Mouse (Mus musculus) liver, adult 2 months (tissue): ENCODE results near the gene Slc16a8. TPM values are rescaled to one million over a fixed set of nuclear protein-coding genes. Genes with fewer than 3 reads are reported as not detected.

ENCODE experiments used
- DNase-seq: peaks from one replicate; pipeline ENCODE4 v3.0.0-alpha.2; 2011; ENCODE audit warnings: low read depth, low spot score; ENCODE audit errors: extremely low read depth
- H3K27ac ChIP-seq: fragments of 200-500 bp; replicated peaks from 2 replicates; pipeline ENCODE4 v1.5.1; 2012; ENCODE audit warnings: low read depth, mild to moderate bottlenecking, control low read depth, inconsistent platforms, low read length; ENCODE audit not compliant: insufficient read depth
- H3K27me3 ChIP-seq: fragments of 200-500 bp; 2 replicates; pipeline ENCODE4 v1.6.1; 2012; ENCODE audit warnings: mild to moderate bottlenecking, moderate library complexity, low read length, inconsistent platforms; ENCODE audit not compliant: control insufficient read depth, insufficient read depth
- H3K36me3 ChIP-seq: fragments of 200-500 bp; 2 replicates; pipeline ENCODE4 v1.6.1; 2012; ENCODE audit warnings: low read length, inconsistent platforms; ENCODE audit not compliant: control insufficient read depth, insufficient read depth
- H3K4me1 ChIP-seq: fragments of 200-500 bp; 2 replicates; pipeline ENCODE4 v1.6.1; 2011; ENCODE audit warnings: low read length; ENCODE audit not compliant: control insufficient read depth, insufficient read depth
- H3K4me3 ChIP-seq: fragments of 200-500 bp; 2 replicates; pipeline ENCODE4 v1.5.1; 2011; ENCODE audit warnings: low read depth, mild to moderate bottlenecking, control low read depth, low read length, moderate library complexity; ENCODE audit not compliant: insufficient read depth
- H3K79me2 ChIP-seq: fragments of 200-500 bp; 2 replicates; pipeline ENCODE4 v1.6.1; 2012; ENCODE audit warnings: inconsistent platforms, mild to moderate bottlenecking, low read length, moderate library complexity; ENCODE audit not compliant: control insufficient read depth, insufficient read depth
- H3K9ac ChIP-seq: fragments of 200-500 bp; 2 replicates; pipeline ENCODE4 v1.6.1; 2012; ENCODE audit warnings: low read depth, mild to moderate bottlenecking, control low read depth, inconsistent platforms, low read length
- CTCF ChIP-seq: fragments of 200-500 bp; IDR thresholded peaks from 2 replicates; pipeline ENCODE4 v1.5.1; 2011; ENCODE audit warnings: low read depth, low read length, control low read depth
- POLR2A ChIP-seq: fragments of 200-500 bp; IDR thresholded peaks from 2 replicates; pipeline ENCODE4 v1.6.1; 2011; ENCODE audit warnings: low read length, control low read depth; ENCODE audit not compliant: insufficient read depth; ENCODE audit errors: extremely low read depth
- WGBS: fragments of 180-500 bp; shearing (Covaris S2); methylation state at CpG from one replicate; pipeline ENCODE4 v1.1.7; 2018; 5-methylcytosine and 5-hydroxymethylcytosine counted together
- polyA plus RNA-seq: library from polyadenylated mRNA; depleted of rRNA; stranded (reverse); fragments of >200 nt; gene quantifications from 2 replicates; pipeline ENCODE4 v1.2.3, GENCODE M21; 2012
- total RNA-seq: library from RNA; depleted of rRNA; stranded (reverse); fragments of >200 nt; gene quantifications from 2 replicates; pipeline ENCODE4 v1.2.3, GENCODE M21; 2014

The Slc16a8 gene
- total and polyA plus RNA-seq, 2 experiments: not detected

- Histone ChIP-seq H3K4me3 (no peak overlapping the region), H3K27me3 (no peaks in the 10 kb centered on the region), H3K9ac (no peak overlapping the region), H3K79me2 (no peaks in the 10 kb centered on the region), H3K4me1 (no peaks in the 10 kb centered on the region), H3K36me3 (peaks cover 2% of the 10 kb centered on the region; the same call in 1 of the 2 replicates), H3K27ac (no peak overlapping the region)
- no peak for DNase-seq
- 95% methylated on average over 12 of the region's 12 CpGs for WGBS
- TF ChIP-seq POLR2A (no peak), CTCF (no peak)
Observed at GRCm38 (mm10) chr15:79289441-79289840, 34.9 kb upstream of the Slc16a8 start.

- H3K79me2 ChIP-seq: no peaks in the 10 kb centered on the region
- H3K27ac ChIP-seq: no peak overlapping the region
- TF ChIP-seq POLR2A: no peak
- no peak for TF ChIP-seq CTCF
- H3K9ac ChIP-seq: no peak overlapping the region
- DNase-seq: no peak
- H3K27me3 ChIP-seq: no peaks in the 10 kb centered on the region
- no peaks in the 10 kb centered on the region for H3K4me1 ChIP-seq
- no peak overlapping the region for H3K4me3 ChIP-seq
- peaks cover 2% of the 10 kb centered on the region; the same call in 1 of the 2 replicates for H3K36me3 ChIP-seq
- WGBS: 73% methylated on average over 3 of the region's 3 CpGs
Observed at GRCm38 (mm10) chr15:79288387-79288786, 33.8 kb upstream of the Slc16a8 start.

GRCm38 (mm10) chr15:79287091-79287490 lies 32.5 kb upstream of the Slc16a8 start:
- no peak for DNase-seq
- Histone ChIP-seq H3K36me3 (no peaks in the 10 kb centered on the region; the same call in 1 of the 2 replicates), H3K27me3 (no peaks in the 10 kb centered on the region), H3K27ac (no peak overlapping the region), H3K79me2 (no peaks in the 10 kb centered on the region), H3K9ac (no peak overlapping the region), H3K4me3 (no peak overlapping the region), H3K4me1 (no peaks in the 10 kb centered on the region)
- TF ChIP-seq CTCF (no peak), POLR2A (no peak)
- 96% methylated on average over 7 of the region's 7 CpGs for WGBS

GRCm38 (mm10) chr15:79286141-79286540 lies 31.6 kb upstream of the Slc16a8 start:
- no peaks in the 10 kb centered on the region; the same call in 1 of the 2 replicates for H3K36me3 ChIP-seq
- no peaks in the 10 kb centered on the region for H3K4me1 ChIP-seq
- TF ChIP-seq POLR2A (no peak), CTCF (no peak)

GRCm38 (mm10) chr15:79285399-79285798 lies 30.8 kb upstream of the Slc16a8 start, which contains the start of gene Baiap2l2:
Gene Baiap2l2, minus strand, starts transcription at chr15:79285537.
- peak; percentile 8 for DNase-seq
- Histone ChIP-seq H3K4me3 (no peak within 1 kb of the TSS), H3K9ac (no peak within 1 kb of the TSS), H3K36me3 (no peaks in the 10 kb centered on the region; the same call in 1 of the 2 replicates), H3K4me1 (no peaks in the 10 kb centered on the region), H3K27ac (no peak within 1 kb of the TSS), H3K79me2 (no peaks in the 10 kb centered on the region), H3K27me3 (no peaks in the 10 kb centered on the region)
- no peak for TF ChIP-seq CTCF
- TF ChIP-seq POLR2A: no peak
- WGBS: 54% methylated on average over 10 of the region's 10 CpGs

More at GRCm38 (mm10) chr15:79286141-79286540, 31.6 kb upstream of the Slc16a8 start:
- no peak overlapping the region for H3K9ac ChIP-seq
- H3K27me3 ChIP-seq: no peaks in the 10 kb centered on the region
- 80% methylated on average over 7 of the region's 7 CpGs for WGBS
- H3K79me2 ChIP-seq: no peaks in the 10 kb centered on the region
- DNase-seq: no peak
- H3K27ac ChIP-seq: no peak overlapping the region
- H3K4me3 ChIP-seq: no peak overlapping the region

GRCm38 (mm10) chr15:79283371-79283770 lies 28.8 kb upstream of the Slc16a8 start:
- Histone ChIP-seq H3K36me3 (no peaks in the 10 kb centered on the region; the same call in 1 of the 2 replicates), H3K27me3 (no peaks in the 10 kb centered on the region), H3K9ac (no peak overlapping the region), H3K79me2 (no peaks in the 10 kb centered on the region), H3K27ac (no peak overlapping the region), H3K4me1 (no peaks in the 10 kb centered on the region), H3K4me3 (no peak overlapping the region)
- DNase-seq: peak; percentile 12
- WGBS: 74% methylated on average over 4 of the region's 4 CpGs
- TF ChIP-seq CTCF (no peak), POLR2A (no peak)
